Mouse (Mus musculus): ENCODE measurements around the gene Snx6. TPM values are rescaled to one million over a fixed set of nuclear protein-coding genes. Genes with fewer than 3 reads are reported as not detected.

Gene Snx6
- polyA plus RNA-seq, 1 experiment from 2014 or later: 115 TPM

DNA sequence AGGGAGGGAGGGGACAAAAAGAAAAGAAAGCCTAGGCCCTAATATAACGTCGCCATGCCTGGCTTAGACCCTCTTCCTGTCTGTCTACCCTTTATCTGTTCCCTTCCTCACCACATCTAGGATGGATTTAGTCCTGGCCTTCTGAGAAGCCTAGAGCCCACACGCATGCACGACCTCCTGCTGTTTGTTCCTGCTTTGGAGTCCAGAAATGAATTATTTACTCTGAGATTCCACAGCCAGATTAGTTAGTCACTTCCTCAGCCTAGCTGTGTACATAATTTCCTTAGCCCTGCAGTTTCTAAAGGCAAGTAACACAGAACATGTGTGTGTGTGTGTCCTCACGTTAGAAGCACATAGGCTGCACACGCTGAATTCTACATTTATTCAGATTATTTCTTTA lies 10.6 kb upstream of the Snx6 start:
- Histone ChIP-seq H3K27me3 (replicated peaks; ENCODE audit: insufficient read depth, low read length) (no peaks in the 10 kb centered on the region), H3K4me2 (replicated peaks; ENCODE audit: low read depth, low read length) (no peak overlapping the region), H3K4me1 (ENCODE audit: insufficient read depth, low read depth, low read length) (peaks cover 4% of the 10 kb centered on the region; the same call in 1 of the 2 replicates), H3K9ac (replicated peaks; ENCODE audit: low read depth) (no peak overlapping the region), H3K9me3 (ENCODE audit: low read length) (no peaks in the 10 kb centered on the region), H3K27ac (ENCODE audit: low read length) (no peak overlapping the region), H3K4me3 (ENCODE audit: low read depth, low read length) (no peak overlapping the region), H3K36me3 (ENCODE audit: insufficient read depth, low read length) (no peaks in the 10 kb centered on the region)
- WGBS: 26% methylated on average over 6 of the region's 6 CpGs
- ATAC-seq (peak; percentile 53), DNase-seq (ENCODE audit: low spot score) (peak; percentile 36)
- TF ChIP-seq EP300 (IDR thresholded peaks at IDR 0.05): no peak

DNA sequence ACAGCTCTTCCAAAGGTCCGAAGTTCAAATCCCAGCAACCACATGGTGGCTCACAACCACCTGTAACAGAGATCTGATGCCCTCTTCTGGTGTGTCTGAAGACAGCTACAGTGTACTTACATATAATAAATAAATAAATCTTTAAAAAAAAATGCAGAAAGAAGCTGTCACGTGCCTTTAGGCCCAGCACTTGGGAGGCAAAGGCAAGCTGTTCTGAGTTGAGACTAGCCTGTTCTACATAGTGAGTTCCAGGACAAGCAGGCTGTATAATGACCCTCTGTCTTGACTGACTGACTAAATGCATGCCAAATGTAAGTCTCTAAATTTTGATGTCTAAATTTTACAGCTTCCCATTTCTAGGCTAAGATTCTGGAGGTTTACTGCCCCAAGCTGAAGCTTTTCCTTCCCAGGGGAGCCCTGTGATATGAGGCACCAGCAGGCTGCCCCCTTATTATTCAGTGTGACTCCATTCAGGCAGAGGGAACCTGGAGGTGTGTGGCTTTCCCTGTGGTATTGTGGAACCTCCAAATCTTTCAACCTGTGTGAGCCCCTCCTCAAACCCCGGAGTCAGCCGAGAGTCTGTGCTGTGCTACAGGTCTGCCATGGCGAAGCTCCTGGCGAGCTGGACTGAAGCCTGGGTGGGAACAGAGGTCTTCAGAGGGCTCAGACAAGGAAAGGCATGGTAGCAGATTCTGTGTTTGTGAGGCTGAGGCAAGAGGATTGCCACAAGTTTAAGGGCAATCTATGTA lies 9.9 kb upstream of the Snx6 start:
- 73% methylated on average over 6 of the region's 6 CpGs for WGBS
- no peak overlapping the region for H3K4me2 ChIP-seq (replicated peaks; ENCODE audit: low read depth, low read length)
- H3K27ac ChIP-seq (ENCODE audit: low read length): no peak overlapping the region
- no peak overlapping the region for H3K9ac ChIP-seq (replicated peaks; ENCODE audit: low read depth)
- ATAC-seq (no peak), DNase-seq (ENCODE audit: low spot score) (no peak)
- TF ChIP-seq EP300 (IDR thresholded peaks at IDR 0.05) (no peak), CTCF (IDR thresholded peaks at IDR 0.05) (no peak)
- no peaks in the 10 kb centered on the region for H3K36me3 ChIP-seq (ENCODE audit: insufficient read depth, low read length)
- H3K9me3 ChIP-seq (ENCODE audit: low read length): no peaks in the 10 kb centered on the region
- no peaks in the 10 kb centered on the region for H3K27me3 ChIP-seq (replicated peaks; ENCODE audit: insufficient read depth, low read length)
- H3K4me3 ChIP-seq (ENCODE audit: low read depth, low read length): no peak overlapping the region
- H3K4me1 ChIP-seq (ENCODE audit: insufficient read depth, low read depth, low read length): peaks cover 4% of the 10 kb centered on the region; the same call in 1 of the 2 replicates

DNA sequence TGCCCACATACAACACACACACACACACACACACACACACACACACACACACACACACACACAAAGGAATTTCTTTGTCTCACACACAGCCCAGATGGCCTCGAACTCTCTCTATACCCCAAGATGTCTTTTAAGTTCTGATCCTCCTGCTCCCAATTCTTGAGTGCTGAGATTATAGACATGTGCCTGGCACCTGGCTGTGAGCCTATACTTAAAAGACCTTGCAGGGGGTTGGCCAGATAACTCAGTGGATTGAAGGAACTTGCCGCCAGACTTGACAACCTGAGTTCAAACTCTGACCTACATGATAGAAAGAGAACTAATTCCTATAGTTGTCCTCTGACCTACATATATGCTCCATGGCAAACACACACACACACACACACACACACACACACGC lies 8.0 kb upstream of the Snx6 start:
- 78% methylated on average over 3 of the region's 3 CpGs for WGBS
- no peak for ATAC-seq

DNA sequence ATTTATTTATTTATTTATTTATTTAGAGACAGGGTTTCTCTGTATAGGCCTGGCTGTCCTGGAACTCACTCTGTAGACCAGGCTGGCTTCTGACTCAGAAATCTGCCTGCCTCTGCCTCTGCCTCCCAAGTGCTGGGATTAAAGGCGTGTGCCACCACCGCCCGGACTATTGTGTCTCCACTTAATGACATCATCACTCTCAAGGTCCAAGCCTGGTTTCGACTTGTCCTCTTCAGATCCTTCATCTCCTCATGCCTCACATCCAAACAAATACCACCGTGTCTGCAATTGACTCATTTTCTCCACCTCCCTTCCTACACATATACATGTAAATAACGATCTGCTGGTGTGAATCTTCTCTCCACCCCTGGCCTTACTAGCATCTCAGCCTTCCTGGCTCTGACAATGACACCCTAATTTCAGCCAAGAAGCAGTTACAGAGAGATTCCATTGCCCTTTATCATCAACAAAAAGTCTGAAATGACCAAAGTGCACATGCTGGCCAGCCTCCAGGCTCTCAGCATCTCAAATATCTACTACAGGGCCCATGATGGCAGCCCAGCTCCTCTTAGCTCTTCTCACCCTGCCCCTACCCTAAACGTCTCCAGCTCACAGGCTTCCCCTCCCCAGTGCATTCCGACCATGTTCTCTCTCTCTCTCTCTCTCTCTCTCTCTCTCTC lies 1.2 kb upstream of the Snx6 start:
- 0 out of 2 replicates have a peak, but pooled peaks cover 4% of the 10 kb centered on the region for H3K4me1 ChIP-seq (ENCODE audit: insufficient read depth, low read depth, low read length)
- no peaks in the 10 kb centered on the region for H3K27me3 ChIP-seq (replicated peaks; ENCODE audit: insufficient read depth, low read length)
- no peak for ATAC-seq
- 76% methylated on average over 8 of the region's 8 CpGs for WGBS
- no peaks in the 10 kb centered on the region for H3K36me3 ChIP-seq (ENCODE audit: insufficient read depth, low read length)
- H3K9ac ChIP-seq (replicated peaks; ENCODE audit: low read depth): no peak overlapping the region
- TF ChIP-seq CTCF (IDR thresholded peaks at IDR 0.05) (no peak), EP300 (IDR thresholded peaks at IDR 0.05) (no peak)
- no peak overlapping the region for H3K4me3 ChIP-seq (ENCODE audit: low read depth, low read length)
- no peaks in the 10 kb centered on the region for H3K9me3 ChIP-seq (ENCODE audit: low read length)
- H3K4me2 ChIP-seq (replicated peaks; ENCODE audit: low read depth, low read length): no peak overlapping the region
- no peak for DNase-seq (ENCODE audit: low spot score)
- H3K27ac ChIP-seq (ENCODE audit: low read length): no peak overlapping the region

More for the DNA sequence above, 8.0 kb upstream of the Snx6 start:
- Histone ChIP-seq H3K9ac (replicated peaks; ENCODE audit: low read depth) (no peak overlapping the region), H3K27me3 (replicated peaks; ENCODE audit: insufficient read depth, low read length) (no peaks in the 10 kb centered on the region), H3K36me3 (ENCODE audit: insufficient read depth, low read length) (no peaks in the 10 kb centered on the region), H3K4me1 (ENCODE audit: insufficient read depth, low read depth, low read length) (no peaks in the 10 kb centered on the region), H3K27ac (ENCODE audit: low read length) (no peak overlapping the region), H3K9me3 (ENCODE audit: low read length) (no peaks in the 10 kb centered on the region), H3K4me3 (ENCODE audit: low read depth, low read length) (no peak overlapping the region), H3K4me2 (replicated peaks; ENCODE audit: low read depth, low read length) (no peak overlapping the region)
- no peak for DNase-seq (ENCODE audit: low spot score)
- TF ChIP-seq EP300 (IDR thresholded peaks at IDR 0.05) (no peak), CTCF (IDR thresholded peaks at IDR 0.05) (no peak)

DNA sequence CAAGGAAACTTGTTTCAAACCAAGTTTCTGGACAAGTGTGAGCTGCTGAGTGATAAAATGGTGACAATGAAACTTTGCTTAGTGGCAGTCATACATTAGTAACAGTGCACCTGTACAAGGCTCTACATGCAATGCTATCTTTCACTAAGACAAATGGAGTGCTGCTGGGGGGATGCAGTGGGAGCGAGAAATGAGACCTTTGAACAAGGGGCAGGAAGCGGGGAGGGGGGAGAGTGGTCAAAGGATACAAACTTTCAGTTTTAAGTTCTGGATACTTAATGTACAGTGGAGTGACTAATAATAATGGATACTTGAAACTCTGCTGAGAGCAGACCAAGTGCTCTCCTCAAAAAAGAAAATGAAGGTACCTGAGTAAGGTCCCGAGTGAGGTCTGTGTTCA lies 1.1 kb downstream of the Snx6 start:
- peak; percentile 66 for DNase-seq (ENCODE audit: low spot score)
- Histone ChIP-seq H3K4me2 (replicated peaks; ENCODE audit: low read depth, low read length) (peak overlapping the region; percentile 89), H3K27ac (ENCODE audit: low read length) (no peak overlapping the region), H3K9me3 (ENCODE audit: low read length) (no peaks in the 10 kb centered on the region), H3K4me1 (ENCODE audit: insufficient read depth, low read depth, low read length) (peaks cover 11% of the 10 kb centered on the region; the same call in 1 of the 2 replicates), H3K27me3 (replicated peaks; ENCODE audit: insufficient read depth, low read length) (no peaks in the 10 kb centered on the region), H3K9ac (replicated peaks; ENCODE audit: low read depth) (peak overlapping the region; percentile 97), H3K36me3 (ENCODE audit: insufficient read depth, low read length) (no peaks in the 10 kb centered on the region), H3K4me3 (ENCODE audit: low read depth, low read length) (peak overlapping the region; percentile 98)
- TF ChIP-seq CTCF (IDR thresholded peaks at IDR 0.05) (no peak), EP300 (IDR thresholded peaks at IDR 0.05) (no peak)
- no peak for ATAC-seq
- 16% methylated on average over 3 of the region's 3 CpGs for WGBS

DNA sequence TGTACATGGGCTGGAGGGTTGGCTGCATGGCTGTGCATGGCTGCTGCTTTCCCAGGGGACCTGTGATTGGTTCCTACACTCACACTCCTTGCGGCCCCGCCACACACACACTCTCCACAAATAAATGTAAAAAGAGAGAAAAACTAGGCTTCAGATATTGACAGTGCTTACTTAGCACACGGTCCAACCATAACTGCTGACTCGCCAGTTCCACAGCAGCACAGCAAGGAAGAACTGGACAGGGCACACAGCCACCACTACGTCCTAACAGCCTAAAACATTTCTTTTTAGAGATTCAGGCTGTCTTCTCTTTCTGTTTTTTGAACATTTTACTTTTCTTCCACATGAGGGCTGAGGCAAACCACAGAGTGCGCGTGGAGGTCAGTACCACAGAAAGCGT lies 4.0 kb downstream of the Snx6 start:
- 70% methylated on average over 8 of the region's 8 CpGs for WGBS
- Histone ChIP-seq H3K9ac (replicated peaks; ENCODE audit: low read depth) (peak overlapping the region; percentile 9; the same call in 1 of the 2 replicates), H3K4me3 (ENCODE audit: low read depth, low read length) (no peak overlapping the region), H3K4me1 (ENCODE audit: insufficient read depth, low read depth, low read length) (peaks cover 14% of the 10 kb centered on the region; the same call in 1 of the 2 replicates), H3K36me3 (ENCODE audit: insufficient read depth, low read length) (no peaks in the 10 kb centered on the region), H3K27me3 (replicated peaks; ENCODE audit: insufficient read depth, low read length) (no peaks in the 10 kb centered on the region), H3K4me2 (replicated peaks; ENCODE audit: low read depth, low read length) (no peak overlapping the region), H3K27ac (ENCODE audit: low read length) (peak overlapping the region; percentile 26; the same call in 1 of the 2 replicates), H3K9me3 (ENCODE audit: low read length) (no peaks in the 10 kb centered on the region)
- no peak for DNase-seq (ENCODE audit: low spot score)
- ATAC-seq: no peak
- TF ChIP-seq EP300 (IDR thresholded peaks at IDR 0.05): no peak

Data from lung, postnatal 0 days (tissue).